Mouse (Mus musculus) spleen, postnatal 4 days (tissue): Measurements from ENCODE around the gene Smad6.

ENCODE experiments used
- DNase-seq, 2 experiments: peaks; one replicate each; pipeline ENCODE4 v3.0.0; 2022; ENCODE audit warnings: low spot score in 2 of 2

Smad6 gene

DNA sequence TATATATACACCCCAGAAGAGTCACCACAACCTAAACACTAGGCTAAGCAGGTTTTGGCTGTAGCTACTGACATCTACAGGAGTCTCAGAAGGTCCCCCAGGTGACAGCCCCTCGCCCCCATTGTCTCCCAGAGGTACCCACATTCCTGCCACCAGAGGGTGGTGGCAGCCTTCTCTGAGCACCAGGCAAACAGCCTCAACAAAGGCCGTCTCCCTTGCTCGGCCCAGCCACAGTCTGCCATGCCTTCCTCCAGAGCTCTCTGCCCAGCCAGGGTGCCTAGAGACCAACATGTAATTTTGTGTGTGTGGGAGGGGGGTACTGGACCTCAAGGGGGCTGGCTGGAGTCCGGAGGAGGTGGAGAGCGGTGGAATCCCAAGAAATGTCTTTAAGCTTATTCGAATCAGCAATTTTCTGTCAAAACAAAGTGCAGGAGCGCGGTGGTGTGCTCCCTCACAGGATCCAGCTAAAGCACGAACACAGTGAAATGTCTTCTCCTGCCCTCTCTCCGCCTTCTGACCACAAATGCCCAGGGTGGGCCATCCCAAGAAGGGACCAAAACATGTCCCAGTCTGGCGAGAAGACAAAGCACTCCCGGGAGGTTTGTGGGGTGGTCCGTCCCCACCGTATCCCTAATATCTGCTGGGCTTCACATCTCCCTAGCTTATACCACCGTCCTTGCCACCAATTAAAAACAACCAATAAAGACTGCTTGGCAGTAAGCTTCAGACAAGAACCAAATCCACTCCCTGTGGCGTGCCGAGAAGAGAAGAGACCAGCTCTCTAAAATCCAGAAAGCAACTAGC, 62.5 kb downstream of the Smad6 start:
- no peak for DNase-seq

DNA sequence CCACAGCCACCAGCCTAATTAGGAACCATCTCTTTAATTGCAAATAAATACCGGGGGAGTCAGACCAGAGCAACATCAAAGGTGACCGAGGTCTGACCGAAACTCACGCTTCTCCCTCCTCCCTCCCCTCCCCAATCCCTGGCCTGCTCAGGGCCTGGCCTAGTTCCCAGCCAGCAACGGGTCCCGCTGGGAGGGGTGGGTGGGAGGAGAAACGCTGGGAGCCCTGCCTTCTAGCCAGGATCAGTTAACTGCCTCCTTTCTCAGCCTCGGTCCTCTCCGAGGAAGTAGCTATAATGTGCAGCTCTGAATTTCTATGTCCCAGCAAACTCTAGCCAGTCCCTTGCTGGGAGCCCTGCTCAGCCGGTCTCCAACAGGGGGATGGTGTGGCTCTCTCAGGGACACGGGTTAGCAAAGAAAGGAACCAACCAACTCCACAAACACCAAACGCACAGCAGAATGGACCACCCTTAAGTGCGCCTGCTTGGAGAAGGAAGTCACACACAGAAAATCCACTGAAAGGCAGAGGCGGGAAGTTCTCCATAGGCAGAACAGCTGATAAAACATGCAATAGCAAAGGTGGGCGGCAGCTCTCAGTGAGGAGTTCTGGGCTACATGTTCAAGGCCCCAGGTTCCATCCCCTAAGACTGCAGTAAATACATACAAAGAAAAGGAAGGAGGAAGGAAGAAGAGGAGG, 63.4 kb downstream of the Smad6 start:
- DNase-seq: no peak

DNA sequence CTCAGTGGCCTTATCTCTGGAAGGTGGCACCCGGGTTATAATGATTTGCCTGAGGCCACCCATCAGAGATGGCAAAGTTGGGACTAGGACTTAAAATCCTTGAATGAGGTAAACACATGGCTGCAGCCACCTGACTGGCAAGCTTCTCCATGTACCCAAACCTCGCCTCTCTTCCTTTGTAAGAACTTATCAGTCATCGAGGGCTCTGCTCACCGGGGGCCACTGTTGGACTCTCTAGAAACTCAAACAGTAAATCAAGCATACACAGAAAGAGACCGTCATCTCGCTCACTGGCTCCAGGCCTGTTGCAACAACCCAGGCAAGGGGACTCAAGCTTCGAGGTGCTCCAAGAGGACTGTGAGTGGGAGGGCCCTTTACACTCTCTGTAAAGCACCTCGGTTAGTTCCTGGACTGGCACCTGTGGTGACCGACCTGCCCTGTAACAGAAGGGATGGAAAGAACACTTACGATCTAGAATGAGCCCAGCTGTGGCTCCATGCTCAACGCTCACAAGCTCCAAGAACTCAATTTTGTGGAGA, 64.1 kb downstream of the Smad6 start:
- DNase-seq: no peak

DNA sequence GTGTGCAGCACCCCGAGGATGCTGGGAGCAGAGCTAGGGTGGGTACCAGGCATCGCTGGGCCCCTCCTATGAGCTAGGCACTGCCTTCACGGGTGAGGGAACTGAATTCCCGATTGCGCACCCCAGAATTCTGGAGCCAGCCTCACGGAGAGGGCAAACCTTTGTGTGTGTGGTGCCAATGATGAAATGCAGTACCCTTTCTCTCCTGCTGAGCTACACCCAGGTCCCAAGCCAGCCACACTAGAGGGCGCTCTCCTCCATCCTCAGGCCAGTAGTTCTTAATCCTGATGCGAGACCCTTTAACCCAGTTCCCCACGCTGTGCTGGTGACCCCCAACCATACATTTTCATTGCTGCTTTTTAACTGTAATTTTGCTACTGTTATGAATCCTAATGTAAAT, 65.8 kb downstream of the Smad6 start:
- DNase-seq: peak; percentile 59 to 85

DNA sequence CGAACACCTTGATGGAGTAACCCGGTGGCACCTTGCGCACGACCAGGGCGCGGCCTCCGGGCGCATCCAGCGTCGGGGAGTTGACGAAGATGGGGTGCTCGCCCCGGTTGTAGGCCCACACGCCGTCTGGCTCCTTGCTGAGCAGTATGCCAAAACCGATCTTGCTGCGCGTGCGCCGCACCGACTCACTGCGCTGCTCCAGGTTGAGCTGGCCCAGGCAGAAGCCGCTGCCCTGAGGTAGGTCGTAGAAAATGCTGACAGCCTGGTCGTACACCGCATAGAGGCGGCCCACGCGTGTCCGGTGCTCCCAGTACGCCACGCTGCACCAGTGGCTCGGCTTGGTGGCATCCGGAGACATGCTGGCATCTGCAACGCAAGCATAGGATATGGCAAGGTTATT, 68.2 kb downstream of the Smad6 start:
- peak in 1 of 2 experiments; percentile 55 for DNase-seq

DNA sequence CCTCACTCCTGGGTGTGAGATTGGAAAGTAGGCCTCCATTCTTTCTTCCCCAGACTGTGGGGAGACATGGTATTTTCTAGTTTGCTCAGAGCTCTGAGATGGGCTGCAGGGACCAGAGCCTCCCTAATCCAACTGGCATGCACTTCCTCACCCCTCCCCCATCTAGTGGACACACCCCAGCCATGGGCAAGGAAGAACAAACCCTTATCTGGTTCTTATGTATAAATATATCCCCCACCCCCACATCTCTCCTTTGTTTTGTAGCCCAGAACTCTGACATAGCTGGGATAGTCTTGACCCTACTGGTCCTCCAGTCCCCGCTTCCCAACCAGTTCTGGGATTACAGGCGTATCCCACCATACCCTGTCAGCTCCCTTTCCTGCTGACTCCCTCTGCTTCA, 69.3 kb downstream of the Smad6 start:
- DNase-seq: no peak

DNA sequence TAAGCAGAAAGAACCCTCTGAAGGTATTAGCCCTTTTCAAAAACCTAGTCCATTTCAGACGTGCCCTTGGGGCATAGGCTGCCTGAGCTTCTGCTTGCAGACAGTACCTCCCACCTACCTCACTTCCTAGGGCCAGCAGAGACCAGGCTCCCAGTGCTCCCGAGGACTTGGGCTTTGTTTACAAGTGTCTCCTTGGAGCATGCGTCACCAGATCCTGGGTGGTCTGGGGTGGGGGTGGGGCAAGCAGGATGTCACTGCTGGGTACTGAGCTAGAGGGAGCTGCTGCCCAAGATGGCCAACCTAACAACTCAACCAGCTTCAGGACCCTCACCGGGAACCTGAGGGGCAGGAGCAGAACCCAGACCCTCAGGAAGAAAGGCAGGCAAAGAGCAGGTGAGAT, 71.5 kb downstream of the Smad6 start:
- DNase-seq: no peak

DNA sequence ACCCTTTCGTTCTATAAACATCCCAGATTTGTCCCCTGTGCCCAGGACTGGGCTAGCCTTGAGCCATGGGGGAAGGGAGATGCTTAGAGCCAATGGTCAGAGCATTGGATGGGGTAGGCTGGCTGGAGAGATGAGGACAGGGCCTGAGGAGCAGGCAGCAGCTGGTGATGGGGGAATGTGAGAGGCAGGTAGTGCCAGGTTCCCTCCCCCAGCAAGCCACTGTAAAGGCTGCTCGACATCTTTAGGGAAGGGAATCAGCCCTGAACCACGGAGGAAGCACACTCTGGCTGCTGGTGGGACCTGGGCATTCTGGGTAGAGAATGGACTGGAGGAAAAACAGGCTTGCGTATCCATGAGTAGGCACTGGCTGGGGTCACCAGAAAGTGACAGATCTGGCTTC, 72.5 kb downstream of the Smad6 start:
- DNase-seq: no peak

DNA sequence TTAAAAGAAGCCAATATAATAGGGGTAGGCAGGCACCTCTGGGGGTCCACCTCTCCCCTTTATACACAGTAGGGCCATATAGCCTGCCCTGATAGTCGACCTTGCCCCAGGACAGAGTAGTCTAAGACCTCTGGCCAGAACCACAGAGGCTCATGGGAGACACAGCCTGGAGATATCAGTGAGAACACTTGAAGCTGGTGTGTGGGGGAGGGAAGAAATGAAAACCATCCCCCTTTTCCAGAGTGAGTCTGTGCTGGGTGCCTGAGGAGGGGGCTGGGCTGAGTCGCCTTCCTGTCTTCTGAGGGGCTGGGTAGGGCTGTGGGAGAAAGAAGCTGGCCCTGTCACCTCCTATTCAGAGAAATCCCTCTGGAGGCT, 79.3 kb downstream of the Smad6 start:
- DNase-seq: no peak

DNA sequence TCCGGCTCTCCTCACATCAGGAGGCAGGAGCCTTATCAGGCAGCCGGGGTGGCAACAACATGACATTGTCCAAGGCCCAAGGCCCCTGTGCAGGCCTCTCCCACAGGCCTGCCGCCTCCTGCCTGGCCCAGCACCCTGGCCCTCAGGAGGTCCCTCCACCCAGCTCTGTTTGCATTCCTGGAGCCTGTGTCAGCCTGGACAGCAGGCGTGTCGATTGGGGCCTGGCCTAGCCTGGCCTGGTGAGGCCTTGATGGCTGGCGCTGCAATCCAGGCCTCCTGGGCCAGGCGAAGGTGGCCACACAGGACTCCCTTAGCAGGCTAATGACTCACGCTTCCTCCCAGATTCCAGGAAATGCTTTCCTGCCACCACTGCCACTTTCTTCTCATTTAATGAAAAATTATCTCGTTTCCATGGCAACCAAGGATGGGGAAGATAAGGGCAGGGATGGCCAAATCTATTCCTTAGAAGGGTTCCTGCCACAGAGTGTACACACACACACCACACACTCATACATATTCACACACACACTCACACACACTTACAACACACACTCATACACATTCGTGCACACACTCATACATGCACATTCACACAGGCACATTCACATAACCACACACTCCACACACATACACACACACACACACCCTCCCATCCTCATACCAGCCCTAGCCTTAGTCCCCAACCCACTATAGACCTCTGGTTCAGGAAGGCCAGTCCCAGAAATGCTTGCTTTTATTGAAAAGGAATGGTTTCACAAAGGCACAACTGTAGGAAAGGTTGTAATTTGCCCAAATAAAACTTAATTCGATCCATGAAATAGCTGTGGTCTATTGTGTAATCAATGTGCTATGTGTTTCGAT, 79.9 kb downstream of the Smad6 start:
- no peak for DNase-seq

DNA sequence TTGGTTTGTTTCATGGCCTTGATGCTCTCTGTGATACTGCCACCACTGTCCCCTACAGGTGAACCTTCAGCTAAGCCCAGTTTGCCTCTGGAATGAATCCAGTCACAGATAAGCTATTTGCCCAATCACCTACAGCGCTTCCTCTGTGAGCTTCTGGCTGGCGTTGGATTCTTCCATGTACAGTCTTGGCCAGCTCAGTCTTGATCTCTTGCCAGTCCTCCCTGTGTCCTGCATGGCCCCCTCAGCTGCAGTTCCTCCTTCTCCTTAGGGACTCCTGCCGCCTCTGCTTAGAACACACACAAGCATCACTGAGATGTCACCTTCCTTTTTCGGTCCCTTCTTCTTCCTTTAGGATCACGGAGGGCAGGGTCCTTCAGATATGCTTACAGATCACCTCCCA, 85.6 kb downstream of the Smad6 start:
- DNase-seq: no peak

DNA sequence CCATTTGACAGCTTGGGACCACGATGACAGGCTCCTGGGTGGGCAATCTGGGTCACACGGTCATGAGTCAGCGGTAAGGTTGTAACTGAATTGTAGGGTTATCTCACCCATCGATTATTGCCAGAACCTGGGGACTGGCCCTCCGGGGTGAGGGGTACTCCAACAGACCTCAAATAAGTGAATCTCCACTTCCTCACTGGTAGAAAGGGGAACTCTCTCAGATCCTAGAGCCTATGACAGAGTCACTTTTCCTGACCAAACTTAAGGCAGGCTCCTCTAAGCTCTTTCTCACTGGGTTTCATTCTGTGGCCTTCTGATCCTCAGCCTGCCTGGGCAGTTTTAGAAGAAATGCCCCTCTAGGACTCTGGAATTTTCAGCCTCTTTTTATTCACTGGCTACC, 88.8 kb downstream of the Smad6 start:
- DNase-seq: no peak

DNA sequence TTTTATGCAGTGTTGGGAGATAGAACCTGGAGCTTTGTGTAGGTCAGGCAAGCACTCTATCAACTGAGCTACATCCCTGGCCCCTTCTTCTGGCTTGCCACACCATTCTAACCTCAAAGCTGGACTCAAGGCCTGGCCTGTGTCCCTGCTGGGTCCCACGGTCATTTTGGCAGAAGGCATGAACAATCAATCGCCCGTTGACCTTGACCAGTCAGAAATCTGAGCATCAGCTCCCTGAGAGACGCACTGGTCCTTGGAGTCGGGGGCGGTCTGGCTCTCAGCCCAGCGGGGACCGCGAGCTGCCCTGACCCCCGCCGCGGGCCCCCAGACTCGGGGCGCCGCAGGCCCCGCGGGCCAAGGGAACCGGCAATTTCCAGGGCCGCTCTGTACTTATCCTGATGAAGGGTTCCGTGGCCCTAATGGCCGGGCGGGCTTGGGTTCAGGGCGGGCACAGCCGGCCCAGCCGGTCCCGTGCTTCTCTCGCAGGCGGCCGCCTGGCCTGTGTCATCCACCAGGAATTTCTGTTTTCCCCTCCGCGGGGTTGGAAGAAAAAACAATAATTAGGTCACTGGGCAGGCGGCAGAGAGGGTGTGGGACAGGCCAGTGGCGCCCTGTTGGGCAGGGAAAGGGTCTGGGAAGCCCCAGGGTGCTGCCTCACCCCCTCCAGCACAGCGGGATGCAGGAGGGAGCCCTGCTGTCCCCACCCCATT, 94.4 kb downstream of the Smad6 start:
- no peak for DNase-seq

DNA sequence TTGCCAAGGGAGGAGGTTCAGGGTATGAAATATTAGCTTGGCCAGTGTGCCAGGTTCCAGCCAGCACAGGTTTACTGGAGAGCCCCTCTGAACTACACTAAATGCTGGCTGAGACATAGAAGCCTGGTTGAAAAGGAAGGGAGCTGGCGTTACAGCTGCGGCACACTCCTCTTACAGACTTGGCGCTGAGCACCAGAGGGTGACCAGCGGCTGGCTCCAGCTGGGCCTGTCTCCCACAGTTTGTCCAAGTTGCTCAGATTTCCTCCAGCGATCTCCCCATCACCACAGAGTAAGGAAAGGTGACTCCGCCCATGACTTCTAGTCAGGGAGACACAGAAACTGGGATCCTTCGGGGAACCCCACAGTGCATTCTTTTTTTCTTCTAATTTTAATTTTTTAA, 95.5 kb downstream of the Smad6 start:
- no peak for DNase-seq

DNA sequence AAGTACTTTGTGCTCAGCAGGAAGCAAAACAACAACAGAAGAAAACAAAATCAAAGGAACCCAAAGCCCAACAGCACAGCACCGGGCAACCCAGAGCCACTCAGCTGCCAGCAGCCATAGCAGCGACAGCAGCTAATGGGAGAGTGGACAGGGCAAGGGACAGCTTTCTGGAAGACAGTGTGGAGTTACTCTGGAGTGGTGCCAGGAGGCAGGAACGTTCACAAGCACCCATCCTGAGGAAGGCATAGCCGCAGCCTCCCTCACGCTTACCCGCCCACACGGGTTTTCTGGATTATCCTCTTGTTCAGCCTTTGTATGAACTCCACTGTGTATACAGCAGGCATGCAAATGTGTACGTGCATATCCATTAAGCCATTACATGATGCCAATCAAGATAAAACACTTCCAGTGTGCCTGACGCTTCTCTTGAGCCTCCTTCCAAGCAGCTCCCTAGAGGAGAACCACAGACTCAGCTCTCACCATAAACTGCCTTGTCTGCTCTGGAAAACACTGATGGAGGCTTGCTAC, 98.6 kb downstream of the Smad6 start:
- no peak for DNase-seq

DNA sequence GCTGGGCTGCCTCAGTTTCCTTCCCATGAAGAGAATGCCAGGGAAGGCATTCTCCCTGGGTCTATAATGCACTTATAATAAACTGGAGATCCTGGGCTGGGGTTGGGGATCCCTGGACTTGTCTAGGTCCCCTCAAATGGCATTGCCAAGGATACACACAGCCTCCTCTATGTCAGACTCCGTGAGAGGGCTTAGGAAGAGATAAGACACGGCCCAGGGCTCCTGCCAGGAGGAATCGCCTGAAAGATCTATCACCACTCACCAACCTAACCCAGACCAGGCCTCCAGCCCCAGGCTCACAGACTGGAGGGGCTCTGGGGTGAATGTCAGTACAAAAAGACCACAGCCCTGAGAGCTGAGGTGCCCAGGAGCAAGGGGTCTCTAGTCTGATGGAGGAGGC, 102.2 kb downstream of the Smad6 start:
- DNase-seq: no peak

DNA sequence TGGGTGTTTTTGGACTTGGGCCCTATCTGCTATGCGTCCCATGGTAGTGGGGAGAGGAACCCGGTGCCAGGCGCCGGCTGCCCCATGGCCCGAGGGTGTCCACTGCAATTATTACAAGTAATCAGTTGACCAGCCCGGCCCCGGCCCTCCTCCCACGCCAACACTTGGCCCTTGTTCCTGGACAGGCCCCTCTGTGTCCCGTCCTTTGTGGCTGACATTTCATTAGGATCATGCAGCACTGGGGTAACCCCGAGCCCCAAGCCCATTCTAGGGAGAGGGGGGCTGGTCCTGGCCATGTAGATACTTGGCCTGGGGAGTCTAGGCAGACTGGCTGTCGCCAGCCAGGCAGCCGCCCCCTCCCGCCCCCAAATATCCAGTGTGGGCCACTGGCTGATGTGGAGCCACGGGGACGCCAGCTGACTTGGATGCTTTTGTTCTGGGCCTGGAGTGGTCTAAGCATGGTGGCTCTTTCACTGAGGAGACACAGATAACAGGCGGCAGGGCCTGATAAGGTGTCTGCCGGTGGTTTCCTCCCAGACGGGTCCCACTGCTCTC, 102.8 kb downstream of the Smad6 start:
- DNase-seq: no peak

DNA sequence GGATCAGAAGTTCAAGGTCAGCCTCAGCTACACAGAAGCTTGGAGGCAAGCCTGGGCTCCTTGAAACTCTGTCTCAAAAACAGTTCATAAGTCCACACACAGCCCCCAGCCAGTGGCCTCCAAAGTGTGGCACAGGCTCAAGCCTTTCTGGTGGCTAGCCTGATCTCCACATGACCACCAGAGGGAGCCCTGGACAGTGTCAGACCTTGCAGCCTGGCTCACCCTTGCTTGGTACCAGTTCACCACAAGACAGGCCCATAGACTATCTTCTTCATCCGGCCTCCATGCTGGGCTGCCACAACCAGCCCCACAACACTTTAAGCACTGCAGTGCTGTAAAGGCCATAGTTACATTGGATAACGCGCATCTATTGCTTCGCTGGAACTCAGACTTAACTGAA, 103.6 kb downstream of the Smad6 start:
- peak; percentile 71 to 86 for DNase-seq

DNA sequence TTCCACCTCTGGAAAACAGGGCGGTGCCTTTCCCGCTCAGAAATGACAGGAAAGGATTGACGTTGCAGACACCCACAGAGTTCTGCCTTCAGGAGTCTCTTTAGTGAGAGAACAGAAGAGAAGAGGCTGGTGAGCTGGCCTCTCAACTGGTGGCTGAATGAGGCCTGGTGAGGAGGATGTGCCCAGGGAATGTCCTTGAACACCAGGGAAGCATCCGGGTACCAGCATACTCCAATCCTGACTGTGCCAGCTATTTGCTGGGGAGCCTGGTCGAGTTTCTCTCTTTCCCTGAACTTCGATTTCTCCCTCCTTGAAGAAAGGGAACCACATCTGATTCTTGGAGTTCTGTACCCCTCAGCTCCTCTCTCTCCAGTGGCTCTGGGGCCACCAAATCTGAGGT, 105.4 kb downstream of the Smad6 start:
- no peak for DNase-seq

DNA sequence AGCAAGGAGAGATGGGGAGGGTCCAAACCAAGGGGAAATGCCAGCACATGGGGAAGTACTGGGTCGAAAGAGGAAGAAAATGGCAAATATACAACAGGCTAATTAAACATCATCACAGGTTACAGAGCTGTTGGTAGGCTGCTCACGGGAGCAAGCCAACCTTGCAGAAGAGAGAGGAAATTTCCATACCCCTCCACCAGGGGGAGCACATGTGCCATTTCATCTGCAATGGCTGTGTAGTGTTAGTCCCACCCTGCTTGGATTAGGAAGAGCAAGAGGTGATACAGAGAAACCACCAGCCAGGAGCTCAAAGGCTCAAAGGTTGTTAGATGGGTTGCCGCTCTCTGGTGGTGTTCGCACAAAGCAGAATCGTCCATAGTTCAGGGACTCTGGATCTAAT, 105.9 kb downstream of the Smad6 start:
- DNase-seq: peak; percentile 58 to 88

DNA sequence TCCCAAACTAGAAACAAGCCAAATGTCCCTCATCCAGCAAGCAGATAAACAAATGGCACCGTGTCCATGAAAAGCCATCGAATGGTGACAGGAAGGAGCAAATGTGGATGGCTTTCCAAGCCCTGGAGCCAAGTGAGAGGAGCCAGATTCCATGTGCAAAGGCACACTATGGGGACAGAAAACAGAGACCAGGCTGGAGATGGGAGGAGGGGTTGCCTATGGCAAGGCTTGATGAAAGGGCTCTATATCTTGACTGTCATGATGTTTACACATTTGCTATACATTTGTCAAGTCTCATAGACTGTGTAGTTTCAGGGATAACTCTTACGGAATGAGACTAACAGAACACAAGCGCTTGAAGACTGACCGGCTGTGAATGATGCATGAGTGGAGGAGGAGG, 106.9 kb downstream of the Smad6 start:
- no peak for DNase-seq
